Mouse (Mus musculus) left cerebral cortex, adult 11 months (tissue): ENCODE data around the gene Zic4.

Experiments
- DNase-seq: peaks from one replicate; pipeline ENCODE4 v3.0.0; 2022; ENCODE audit warnings: low spot score

Zic4 gene

DNA sequence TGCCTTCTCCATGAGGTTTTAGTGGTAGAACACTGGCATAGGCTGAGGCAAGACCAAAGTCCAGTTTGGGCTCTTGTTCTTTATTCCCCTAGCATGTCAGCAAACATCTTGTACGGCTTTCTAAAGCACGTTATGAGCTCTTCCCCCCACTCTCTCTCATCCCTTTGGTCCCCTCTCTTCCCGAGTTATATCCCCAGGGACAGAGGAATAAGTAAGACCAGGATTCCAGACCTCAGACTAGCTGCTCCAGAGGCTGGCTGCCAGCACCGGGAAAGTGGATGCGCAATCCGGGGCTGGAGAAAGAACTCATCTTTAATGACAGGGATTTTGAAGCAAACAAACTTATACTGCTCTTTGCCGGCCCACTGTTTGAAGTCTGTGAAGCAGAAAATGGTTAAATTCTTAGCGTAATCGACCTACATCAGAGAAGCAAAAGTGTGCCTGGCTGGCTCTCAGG is 18.3 kb downstream of the Zic4 start:
- DNase-seq, result no peak

- DNase-seq, result no peak
Measured at GRCm38 (mm10) chr9:91381284-91382110, 19.3 kb downstream of the Zic4 start.

DNA sequence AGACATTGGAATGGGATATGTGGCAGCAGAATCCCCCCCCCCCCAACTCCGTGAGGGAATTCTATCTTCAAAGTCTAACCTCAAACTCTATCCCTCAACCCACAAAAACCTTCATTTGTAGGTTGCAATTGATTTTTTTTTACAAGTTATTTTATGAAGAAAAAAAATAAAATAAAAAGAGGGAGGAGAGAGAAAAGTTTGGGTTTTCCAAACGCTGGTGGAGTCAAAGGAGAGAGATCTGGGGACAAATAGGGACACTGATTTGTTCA is 19.8 kb downstream of the Zic4 start:
- no peak for DNase-seq

DNA sequence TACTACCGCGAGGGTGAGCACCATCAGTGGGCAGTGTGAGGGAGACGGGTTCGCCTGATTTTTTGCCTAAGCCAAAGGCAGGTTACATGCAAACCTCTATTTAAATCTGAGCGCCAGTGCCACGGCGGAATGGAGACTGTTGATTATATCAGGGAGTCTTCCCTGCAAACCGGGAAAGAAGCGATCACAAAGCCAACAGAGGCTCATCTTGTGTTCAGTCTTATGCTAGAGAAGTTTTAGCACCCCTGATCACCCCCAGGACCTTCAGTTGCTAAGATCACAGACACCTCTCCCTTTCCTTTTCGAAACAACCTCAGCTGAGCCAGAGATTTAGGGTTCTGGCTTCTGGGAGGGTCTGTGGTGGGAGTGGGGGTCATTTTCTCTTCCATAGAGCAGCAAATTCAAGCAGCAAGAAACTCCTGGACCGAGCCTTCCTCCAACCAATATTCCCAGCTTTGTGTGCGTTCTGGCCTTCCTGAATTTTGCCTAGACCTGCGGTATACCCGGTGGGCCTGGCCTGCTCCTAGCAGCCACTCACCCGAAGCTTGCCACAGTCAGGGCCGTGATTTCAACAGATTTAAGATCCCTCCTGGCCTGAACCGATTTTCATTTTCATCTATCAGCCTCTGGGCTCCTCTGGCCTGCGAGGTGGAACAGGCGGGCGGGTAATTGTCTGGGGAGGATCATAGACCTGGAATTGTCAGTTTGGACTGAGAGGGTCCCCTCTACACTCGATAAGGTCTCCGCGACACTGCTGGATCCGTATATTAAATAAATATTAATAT is 20.4 kb downstream of the Zic4 start:
- DNase-seq, result no peak

DNA sequence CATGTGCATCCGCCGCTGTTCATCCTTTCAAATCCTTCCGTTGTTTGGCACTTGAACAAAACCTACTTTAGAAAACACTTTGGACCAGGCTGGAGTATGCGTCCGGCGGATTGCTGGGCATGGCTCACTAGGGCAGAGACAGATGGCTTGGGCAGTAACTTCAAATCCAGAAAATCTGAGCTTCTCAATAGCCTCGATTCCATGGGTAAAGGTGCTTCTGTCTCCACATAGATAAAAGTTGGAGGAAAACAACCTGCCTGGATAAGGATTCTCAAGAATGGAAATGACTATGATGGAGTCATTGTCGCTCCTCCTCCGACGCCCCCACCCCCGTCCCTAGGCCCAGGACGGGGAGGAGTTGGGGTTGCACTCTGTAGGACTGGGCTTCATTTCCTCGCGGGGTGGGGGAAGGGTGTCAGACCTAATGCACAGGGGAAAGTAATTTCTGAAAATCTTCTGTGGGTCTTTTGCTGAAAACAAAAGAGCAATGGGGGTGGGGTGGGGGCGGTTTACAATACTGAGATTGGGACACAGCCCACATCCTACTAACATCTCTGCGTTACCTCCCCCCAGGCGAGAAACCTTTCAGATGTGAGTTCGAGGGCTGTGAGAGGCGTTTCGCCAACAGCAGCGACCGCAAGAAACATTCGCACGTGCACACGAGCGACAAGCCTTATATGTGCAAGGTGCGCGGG is 21.4 kb downstream of the Zic4 start:
- no peak for DNase-seq

DNA sequence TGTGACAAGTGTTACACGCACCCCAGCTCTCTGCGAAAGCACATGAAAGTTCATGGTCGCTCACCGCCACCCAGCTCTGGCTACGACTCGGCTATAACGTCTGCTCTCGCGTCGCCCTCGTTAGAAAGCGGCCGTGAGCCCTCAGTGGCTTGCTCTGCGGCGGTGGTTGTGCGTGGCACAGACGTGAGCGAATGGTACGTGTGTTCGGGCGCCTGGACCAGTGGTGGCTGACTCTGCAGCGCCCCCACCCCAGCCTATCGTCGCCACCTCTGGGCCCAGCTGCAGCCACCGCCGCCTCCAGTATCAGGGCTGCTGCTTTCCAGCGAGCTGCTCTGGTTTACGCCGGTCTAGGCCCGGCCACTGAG is 21.9 kb downstream of the Zic4 start:
- no peak for DNase-seq

DNA sequence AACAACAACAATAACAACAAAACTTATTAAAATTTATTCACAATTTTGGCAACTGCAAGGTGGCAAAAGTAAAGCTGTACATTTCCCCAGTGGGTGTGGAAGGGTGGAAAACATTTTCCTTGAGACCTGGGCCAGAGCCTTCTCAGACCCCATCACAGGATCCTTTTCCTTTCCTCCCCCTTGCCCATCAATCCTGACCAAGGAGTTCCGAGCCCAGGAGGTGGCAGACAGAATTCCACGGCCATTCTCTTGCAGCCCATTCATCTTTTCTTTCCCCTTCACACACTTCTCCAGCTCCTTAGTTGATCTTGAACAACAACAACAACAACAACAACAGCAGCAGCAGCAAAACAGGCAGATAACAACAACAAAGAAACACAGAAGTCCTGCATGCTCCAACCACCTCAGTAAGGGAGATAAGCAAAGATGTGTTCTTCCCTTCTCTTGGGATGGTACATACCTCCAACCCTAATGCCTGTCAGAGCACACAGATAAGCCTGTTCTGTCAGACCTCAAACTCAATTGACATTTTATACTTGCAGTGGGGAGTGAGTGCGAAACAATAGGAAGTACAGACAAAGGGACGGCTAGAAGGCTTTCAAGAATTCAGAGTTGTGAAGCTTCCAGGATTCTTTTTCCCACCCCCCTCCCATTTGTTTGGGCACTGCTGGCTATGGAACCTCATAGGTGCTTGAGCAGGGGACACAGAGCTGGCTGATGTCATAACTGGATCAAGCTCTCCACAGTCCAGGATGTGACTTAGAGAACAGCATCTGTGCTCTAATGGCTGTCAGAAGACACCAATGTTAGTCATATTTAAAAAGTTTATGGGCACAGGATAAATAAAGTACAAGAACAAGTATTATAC is 22.7 kb downstream of the Zic4 start:
- no peak for DNase-seq

DNA sequence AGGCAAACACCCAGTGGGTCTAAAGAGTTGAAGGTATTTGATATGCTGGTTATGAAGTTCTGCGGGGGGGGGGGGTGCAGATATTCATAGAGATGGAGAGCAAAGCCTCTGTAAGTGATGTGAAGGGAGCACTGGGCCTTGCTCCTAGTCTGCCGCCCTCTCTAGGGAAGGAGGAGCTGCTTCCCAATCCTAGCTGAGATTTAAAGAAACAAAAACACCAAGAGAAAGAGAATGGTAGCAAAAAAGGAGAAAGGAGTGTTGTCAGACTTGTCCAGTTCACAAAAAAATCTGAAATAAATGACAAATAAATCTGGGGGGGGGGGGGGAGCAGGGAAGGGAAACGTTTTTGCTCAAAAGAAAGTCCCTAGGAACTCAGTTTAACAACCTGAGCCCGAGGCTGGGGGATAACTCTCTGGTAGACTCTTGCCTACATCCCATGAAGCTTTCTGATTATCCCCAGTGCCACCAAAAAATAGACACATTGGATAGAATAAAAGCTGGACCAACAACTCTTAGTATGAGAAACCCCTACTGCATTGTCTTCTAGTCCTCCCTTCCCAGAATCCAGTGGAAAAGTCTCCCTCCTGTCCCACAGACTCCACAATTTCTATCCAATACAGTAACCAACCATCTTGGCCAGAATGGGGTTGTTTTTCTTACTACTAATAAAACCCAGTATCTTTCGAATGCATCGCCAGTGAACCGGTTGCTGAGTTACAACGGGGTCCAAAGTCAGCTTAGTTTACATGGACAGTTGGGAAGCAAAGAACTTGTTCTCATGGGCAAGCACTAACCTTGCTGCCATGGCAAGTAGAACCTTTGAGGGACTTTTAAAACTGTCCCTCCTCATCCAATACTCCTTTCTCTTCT is 23.6 kb downstream of the Zic4 start:
- no peak for DNase-seq

DNA sequence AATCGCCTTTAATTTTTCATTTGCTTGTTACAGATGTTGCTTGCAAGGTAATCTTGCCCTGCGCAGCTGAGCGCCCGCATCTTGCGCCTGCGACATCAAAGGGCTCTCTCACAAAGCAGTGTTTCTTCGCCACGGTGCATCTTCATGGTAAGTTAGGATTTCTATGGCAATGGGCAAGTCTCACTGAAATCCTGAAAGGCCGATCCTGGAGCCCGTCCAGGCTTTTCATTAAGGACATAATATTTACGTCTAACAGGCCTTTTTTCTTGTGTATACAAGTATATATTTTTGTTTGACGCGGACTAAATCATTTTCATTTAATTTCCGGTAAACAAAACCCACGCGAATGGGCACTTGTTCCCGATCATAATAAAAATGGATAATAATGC is 24.3 kb downstream of the Zic4 start:
- no peak for DNase-seq

DNA sequence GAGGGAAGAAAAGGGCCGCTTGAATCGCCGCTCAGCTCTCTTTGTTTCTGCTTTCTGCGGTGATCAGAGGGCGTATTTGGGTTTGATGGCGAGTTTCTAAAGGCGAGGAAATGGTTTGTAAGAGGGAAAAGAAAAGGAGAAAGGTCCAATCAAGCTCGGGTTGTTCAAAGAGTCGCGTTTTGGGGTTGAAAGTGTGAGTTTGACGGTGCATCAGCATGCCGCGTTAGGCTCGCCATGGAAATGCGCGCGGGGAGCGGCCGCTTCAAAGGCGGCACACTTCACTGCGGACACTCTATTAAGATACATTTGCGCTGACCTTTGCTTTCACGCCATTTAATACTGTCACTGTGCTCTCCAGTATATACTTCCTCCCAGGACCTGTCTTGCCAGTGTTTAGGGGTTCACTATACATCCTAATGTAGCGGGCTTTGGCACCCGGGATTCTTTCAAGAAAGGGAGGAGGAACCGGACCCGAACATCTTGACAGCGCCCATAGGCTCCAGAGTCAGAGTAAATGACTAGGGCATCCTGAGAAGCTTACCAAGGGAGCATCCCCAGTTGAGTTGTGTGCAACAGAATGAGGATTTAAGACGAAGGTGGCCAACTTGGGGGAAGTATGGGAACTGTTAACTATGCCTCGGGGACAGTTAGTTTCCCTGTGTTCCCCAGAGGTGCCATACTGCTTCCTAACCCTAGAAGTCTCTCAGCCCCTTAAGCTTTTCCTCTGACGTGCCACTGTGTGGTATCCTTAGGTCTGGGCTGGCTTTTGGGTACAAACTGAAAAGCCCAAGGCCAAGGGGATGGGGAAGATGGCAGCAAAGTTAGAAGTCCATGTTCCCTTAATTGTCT is 24.9 kb downstream of the Zic4 start:
- no peak for DNase-seq

- no peak for DNase-seq
Measured at GRCm38 (mm10) chr9:91387740-91388080, 25.5 kb downstream of the Zic4 start.

DNA sequence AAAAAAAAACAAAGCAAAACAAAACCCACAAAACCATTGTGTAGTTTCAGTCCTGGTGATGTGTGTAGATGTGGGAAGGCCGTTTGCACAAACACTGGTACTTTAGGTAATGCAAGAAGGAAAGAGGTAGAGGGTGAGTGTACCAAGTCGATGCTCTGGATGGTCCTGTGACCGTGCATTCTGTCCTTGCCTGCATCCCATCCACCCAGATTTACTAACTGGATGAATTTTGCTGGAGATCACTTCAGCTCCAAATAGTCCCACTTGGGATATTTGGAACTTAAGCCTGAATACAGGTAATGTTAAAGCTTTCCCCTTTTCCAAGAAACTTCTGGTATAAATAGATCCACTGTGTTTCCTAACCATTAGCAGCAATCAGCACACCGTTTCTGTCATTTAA is 26.0 kb downstream of the Zic4 start:
- no peak for DNase-seq

DNA sequence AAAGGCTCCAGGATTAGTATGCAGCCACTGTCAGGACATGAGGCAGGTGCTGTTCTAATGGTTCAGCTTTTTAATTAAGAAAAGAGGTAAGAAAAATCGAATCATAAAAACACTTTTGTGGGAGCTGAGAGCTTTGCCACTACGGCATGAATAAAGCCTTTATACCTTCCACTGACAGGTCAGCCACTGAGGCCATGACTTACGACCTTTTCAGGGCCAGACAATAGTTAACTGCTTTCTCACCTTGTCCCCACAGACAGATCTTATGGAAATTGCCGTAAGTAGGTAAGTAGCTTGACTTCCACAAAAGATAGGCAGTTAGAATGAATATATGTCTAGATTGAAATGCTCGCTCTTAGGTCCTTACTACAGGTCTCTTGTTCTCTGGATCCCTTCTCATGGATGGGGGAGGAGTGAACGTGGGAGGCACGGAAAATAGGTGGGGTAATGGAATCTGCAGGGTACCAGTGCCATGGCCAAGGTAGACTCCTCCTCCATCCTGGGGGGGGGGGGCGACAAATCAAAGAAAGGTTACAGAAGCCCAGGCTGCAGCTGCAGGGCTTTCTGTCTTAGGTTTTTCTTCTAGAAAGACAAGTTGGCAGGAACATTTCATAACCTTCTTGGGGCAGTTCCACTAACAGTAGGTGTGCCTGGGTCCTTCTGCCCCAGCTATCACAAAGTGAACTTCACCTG is 31.3 kb downstream of the Zic4 start:
- no peak for DNase-seq

- DNase-seq, result no peak
Measured at GRCm38 (mm10) chr9:91394211-91394646, 32.0 kb downstream of the Zic4 start.

DNA sequence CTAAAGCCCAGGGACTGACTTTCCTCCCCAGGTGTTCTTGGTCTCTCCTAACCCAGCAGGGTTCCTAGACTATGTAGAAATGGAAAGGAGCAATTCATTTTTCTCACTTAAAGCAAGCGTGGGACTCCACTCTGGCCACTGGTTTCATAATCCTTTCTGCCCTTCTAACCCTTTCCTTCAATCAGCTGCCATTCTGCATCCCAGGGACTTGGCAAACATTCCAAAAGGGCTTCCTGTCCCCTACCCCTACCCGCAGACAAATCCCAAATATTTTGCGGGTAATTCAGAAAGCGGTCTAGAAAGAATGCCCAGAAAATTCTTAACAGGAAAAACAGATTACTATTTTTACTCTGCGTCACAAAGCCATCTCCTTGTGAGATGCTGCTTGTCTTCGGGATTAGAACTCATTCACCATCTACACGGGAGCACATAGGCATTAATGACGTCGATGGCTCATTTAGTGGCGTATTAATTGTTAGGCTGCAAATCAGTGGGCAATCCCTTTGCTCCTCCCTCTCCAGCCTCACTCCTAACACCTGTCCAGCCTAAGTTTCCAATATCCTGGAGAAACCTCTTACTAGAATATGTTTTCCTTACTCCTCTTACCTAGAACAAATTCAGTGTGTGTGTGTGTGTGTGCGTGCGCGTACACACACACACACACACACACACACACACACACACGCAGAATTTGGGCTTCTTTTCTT is 33.0 kb downstream of the Zic4 start:
- no peak for DNase-seq

DNA sequence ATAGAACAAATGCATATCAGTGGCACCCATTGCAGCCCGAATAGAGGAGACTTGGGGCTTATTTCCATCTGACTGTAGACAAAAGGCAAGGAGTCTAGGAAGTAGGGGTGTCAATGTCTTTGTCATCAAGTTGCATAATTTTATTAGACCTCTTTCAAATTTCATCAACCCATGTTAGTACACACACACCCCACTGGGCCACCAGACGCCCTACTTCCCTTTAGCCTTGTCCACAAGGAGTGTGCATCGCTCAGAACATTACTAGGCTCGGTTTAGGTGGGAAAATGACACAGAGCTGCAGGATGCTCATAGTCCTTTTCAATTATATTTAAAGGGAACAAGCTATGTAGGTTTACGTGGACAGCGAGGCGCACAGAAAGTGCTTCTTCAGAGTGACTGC is 37.8 kb downstream of the Zic4 start:
- DNase-seq, result no peak

- DNase-seq, result no peak
Measured at GRCm38 (mm10) chr9:91400482-91401093, 38.4 kb downstream of the Zic4 start.

- DNase-seq, result no peak
Measured at GRCm38 (mm10) chr9:91401471-91401870, 39.3 kb downstream of the Zic4 start.

GRCm38 (mm10) chr9:91404229-91404628 is 42.0 kb downstream of the Zic4 start:
- DNase-seq, result no peak
